Mouse (Mus musculus): ENCODE measurements around the gene Acadsb.
"Not testable (repeated sequence)": the region's sequence is repeated elsewhere in the genome, so short reads cannot be mapped to it uniquely, and the experiment has no call there.

The Acadsb gene

DNA sequence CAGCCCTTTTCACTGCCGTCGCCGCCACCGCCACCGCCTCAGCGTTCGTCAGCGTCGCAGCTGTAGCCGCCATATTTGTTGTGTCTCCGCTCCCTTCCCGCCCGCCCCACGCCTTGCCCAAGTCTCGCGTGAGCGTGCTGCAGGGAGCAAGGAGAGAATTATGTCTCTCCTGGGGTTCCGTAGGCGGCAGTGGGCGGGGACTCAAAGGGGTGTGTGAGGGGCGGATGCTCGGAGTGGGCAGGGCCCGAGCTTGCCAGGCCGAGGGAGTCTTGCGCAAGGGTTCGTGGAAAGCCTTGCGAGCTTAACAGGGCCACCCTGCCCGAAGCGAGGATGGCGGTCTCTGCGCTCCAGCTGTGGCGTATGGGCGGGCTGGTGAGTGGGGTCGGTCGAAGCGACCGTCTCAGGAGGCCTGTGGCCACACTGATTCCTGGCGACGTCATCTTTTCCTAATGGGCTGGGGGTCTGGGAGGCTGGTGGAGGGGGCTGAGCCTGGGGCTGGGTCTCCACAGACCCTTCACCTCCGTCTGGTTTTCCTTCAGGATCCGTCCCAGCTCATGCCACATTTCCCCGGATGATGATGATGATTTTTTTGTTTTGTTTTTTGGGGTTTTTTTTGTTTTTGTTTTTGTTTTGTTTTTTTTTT, at the start of gene Acadsb, which contains the start of gene Ikzf5:
Gene Acadsb (plus strand): TSS at position 186 of the 643 bp plus-strand sequence.
Gene Ikzf5 (minus strand): TSS at position 106 of the 643 bp plus-strand sequence.
- DNase-seq (ENCODE audit: low read depth): peak; percentile 97

DNA sequence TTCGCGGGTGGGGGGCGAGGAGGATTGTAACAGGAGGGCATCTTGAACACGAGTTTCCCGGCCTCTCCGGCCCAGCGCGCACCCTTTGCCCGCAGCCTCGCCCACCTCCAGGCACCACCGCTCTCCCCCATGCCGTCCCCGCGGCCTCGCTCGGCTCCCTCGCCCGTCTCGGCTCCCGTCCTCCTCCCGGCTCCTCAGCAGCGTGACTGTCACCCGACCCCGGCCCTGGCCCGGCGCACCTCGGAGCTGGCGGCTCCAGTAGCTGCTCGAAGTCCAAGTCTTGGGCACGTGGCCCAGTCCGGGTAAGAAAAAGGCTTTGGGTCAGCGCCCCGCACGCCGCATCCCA, 48.2 kb upstream of the Acadsb start:
- DNase-seq (ENCODE audit: low read depth): no peak

DNA sequence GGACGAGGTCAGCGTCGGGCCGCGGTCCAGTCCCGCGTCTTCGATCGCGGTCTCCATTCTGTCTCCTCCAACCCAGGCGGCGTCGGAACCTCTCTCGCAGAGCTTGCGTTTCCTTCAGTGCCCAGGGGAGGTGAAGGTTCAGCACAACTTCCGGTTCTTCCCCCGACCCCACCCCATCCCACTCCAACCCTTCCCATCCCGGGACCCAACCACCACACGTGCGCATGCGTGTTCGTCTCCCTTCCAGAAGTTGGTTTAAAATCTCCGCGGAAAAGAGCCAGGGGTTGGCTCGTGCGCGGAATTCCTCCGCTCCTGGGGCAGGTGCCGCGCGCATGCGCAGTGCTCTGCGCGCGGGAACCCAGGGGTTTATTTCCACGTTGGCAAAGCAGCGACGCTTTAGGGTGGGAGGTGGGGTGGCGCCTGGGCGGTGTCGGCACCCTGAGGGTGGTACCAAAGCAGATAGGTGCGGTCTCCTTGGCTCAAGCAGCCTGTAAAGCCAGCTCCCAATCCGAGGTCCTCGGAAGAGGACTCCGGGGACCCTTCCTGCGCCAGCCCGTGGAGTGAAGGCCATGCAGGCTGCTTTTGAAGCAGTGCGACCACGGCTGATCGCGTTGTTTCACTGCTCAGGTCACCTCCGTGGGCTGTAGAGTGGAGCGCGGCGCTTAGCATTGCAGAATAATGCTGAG, 47.6 kb upstream of the Acadsb start, which contains the start of gene 2310057M21Rik:
Gene 2310057M21Rik (minus strand): TSS at position 145 of the 686 bp plus-strand sequence.
- peak; percentile 90 for DNase-seq (ENCODE audit: low read depth)

DNA sequence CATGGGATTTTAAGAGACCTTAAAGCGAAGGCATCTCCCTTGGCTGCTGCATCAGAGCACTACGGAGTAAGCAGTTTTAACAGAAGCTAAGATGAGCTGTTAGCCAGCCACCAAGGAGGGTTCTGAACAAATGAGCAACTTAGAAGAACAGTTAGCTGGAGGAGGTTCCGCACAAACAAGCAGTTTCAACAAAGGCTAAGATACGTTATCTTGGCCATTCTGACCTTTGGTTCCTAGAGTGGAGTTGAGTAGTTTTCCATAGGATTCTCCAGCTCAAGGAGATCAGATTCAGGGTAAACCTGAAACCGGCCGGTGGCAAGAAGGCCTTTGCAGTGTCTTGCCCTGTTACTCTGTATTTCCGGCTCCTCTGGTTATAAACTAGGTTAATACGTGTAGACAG, 46.3 kb upstream of the Acadsb start:
- DNase-seq (ENCODE audit: low read depth): no peak

DNA sequence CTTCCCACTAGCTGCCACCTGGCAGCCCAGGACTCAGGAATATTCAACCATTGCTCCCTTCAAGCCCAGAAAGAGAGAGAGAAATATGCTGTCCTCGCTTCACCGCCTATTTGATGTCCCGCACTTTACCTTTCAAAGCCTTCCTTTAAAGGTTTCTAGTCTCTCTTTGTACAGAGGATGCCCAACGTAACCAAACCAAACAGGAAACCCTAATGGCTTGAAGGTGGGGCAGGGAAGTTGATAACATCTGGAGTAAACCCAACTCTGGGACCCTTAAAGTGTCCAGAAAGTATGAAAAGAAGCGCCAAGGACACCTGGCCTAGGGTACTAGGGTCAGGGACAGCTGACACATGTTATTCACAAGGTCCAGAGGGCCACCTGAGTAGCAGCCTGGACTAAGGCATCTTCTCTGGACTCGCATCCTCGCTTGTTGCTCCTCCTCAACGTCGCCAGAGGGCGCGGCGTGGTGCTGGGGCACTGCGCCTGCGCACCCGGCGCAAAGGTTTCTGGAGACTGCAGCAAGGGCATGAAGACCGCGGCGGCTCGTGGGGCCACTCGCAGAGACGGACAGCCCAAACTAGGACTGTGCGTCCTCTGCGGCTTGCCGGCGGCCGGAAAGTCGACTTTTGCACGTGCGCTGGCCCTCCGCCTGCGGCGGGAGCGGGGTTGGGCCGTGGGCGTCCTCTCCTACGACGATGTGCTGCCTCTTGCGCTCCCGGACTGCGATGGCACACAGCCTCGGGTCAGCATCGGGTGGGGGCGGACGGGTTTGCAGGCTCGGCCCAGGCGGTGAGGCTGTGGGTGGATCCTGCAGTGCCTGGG, 39.5 kb upstream of the Acadsb start, which contains the start of gene Pstk:
Gene Pstk (plus strand): TSS at position 494 of the 822 bp plus-strand sequence.
- peak; percentile 75 for DNase-seq (ENCODE audit: low read depth)

GRCm38 (mm10) chr7:131371470-131371860, 38.9 kb upstream of the Acadsb start:
- no peak for DNase-seq (ENCODE audit: low read depth)

DNA sequence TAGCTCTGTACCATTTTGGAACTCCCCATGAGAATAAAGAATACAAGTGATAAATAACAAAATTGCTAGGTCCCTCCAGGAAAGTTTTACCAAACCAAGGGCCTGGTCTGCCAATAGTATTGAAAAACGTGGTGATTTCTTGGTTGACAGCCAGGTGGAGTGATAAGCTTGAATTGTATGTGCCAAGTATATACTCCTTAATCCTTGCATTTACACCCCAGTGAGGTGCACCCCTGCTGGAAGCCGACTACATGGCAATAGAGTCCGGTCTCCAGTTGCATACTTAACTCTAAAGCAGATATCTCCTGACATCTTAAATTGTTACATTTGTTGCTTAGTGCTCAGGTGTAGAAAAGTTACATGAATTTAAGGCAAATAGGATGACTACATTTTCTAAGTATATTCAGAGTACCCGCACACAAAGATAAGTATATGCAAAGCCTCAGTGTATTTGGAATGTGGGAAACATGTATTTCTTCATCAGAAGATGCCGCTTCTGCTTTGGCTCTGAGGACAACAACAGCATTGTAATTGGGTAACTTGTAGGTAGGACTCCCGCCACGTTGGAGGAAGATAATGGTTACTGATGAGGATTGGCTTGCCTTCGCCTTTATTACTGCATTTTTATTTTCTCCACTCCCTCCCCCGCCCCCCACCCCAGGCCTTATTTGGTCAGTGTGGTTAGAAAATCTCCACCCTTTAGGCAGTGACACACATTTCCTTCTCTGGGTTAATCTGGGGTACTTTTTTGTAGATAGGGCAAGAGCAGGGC, 38.3 kb upstream of the Acadsb start:
- no peak for DNase-seq (ENCODE audit: low read depth)

- DNase-seq (ENCODE audit: low read depth): not testable (repeated sequence)
Observed at GRCm38 (mm10) chr7:131391761-131392160, 18.6 kb upstream of the Acadsb start.

GRCm38 (mm10) chr7:131409321-131409987, 947 bp upstream of the Acadsb start:
- peak; percentile 13 for DNase-seq (ENCODE audit: low read depth)

GRCm38 (mm10) chr7:131409988-131410385, 414 bp upstream of the Acadsb start:
- DNase-seq (ENCODE audit: low read depth): no peak

DNA sequence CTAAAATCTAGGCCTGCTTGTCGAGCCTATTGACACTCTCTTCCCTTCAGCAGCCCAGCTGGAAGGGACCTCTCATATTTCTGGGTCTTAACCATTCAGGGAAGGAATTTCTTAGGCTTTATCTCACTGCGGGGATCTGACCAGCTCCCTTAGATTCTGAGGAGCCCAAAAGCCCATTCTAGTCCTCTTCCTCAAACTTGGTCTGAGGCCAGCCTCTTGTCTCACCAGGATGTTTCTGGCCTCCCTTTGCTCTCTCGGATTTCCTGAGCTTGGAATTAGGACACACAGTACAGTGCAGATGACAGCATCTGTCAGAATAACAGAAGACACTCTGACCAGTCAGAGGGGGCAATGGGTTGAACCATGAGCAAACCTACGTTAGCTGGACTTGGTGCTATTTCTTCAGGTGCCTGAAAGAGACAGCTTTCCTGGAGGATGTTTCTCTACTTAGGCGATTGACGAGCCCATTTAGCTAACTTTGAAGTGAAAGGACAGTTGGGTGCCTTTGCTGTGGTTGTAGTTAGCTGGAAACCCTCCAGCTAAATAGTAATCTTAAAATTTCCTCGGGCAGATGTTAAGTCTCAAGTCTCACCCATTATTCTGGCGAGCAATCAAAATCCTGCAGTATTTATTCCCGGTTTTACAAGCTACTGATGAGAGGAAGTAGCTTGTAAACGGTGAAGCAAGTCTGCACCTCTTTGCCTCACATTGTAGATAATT, 980 bp downstream of the Acadsb start:
- DNase-seq (ENCODE audit: low read depth): no peak

GRCm38 (mm10) chr7:131411941-131412270, 1.5 kb downstream of the Acadsb start:
- no peak for DNase-seq (ENCODE audit: low read depth)

DNA sequence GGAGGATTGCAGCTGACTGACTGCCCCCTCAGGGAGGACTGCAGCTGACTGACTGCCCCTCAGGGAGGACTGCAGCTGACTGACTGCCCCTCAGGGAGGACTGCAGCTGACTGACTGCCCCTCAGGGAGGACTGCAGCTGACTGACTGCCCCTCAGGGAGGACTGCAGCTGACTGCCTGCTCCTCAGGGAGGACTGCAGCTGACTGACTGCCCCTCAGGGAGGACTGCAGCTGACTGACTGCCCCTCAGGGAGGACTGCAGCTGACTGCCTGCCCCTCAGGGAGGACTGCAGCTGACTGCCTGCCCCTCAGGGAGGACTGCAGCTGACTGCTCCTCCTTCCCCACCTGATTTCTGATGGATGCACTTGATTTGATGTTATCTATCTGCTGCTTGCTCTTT, 6.3 kb downstream of the Acadsb start:
- not testable (repeated sequence) for DNase-seq (ENCODE audit: low read depth)

DNA sequence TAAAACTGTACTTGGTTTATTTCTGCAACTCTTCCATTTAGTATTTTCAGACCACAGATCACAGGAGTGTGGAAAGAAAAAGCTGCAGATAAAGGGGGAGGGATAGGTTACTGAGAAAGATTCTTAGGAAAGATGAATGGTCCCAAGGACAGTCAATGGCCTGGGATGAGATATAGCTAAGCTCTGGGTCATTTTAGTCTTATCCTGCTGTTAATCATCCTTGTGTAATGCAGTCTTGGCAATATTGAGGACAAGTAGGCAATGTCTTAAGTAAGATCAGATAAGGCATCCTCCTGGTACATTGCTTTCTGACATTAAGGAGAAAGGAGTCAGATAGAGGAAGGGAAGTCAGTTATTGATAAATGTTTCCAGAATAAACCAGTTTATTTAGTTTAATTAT, 7.2 kb downstream of the Acadsb start:
- no peak for DNase-seq (ENCODE audit: low read depth)

GRCm38 (mm10) chr7:131424912-131425311, 14.5 kb downstream of the Acadsb start:
- DNase-seq (ENCODE audit: low read depth): peak; percentile 6

GRCm38 (mm10) chr7:131427331-131427730, 16.9 kb downstream of the Acadsb start:
- DNase-seq (ENCODE audit: low read depth): no peak

- DNase-seq (ENCODE audit: low read depth): no peak
Observed at GRCm38 (mm10) chr7:131432244-131432643, 21.8 kb downstream of the Acadsb start.

DNA sequence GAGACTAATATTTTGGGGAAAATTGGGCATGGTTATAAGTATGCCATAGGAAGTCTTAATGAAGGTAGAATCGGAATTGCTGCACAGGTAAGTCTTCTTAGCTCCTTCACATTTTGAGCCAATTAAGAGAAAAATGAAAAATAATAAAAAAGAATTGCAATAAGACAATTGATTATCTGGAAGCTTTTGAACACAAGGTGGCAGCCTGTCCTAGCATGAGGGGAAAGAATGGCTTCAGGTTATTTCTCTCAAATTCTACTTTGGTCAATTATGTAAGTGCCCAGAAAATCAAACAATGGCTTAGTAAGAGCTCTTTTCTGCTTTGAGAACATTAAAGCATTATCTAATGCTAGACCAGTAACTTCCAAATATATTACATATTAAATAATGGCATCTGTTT, 23.9 kb downstream of the Acadsb start:
- DNase-seq (ENCODE audit: low read depth): no peak

GRCm38 (mm10) chr7:131437051-131437450, 26.6 kb downstream of the Acadsb start:
- no peak for DNase-seq (ENCODE audit: low read depth)

DNA sequence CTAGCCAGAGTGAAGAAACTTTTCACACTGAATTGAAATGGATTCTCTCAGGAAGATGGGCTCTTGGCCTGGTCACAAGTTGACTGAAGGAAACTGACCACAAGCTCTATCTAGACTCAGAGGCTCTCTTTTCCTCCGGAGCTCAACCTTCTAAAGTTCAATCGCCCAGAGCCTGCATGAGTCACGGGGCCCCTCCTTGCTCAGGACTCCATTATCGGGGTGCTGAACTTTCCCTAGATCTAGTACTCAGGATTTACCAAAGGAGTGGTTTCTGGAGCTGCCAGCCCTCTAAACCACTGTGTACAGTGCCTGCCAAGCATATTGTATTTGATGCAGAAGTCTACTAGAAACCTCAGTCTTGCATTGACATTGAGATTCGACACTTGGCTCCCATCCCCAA, 46.3 kb downstream of the Acadsb start:
- DNase-seq (ENCODE audit: low read depth): no peak

DNA sequence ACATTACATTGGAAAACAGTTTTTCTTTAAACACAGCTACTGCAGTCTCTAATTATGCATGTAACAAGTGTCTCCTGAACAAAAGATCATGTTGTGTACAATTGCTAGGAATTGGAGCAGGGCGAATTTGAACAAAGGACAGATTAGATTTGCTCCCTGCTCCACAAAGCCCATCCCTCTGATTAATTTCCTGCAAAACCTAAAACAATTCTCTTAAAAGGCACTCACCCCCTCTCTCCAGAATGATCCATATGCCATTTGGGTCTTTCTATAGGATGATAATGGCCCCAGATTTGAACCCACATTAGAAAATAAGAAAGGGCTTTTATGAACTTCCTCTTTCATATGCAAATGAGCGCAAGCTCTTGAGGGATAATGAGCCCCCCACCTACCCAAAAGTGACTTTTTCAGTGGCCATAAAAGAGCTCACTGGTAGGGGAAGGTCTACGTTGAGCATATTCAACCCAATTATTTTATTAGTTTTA, 54.8 kb downstream of the Acadsb start:
- no peak for DNase-seq (ENCODE audit: low read depth)

Measured in c-Kit-positive CD71-negative TER-119-negative erythroid progenitor cells, embryonic 14.5 days (primary cell).